Mouse (Mus musculus): ENCODE measurements around the gene Snx4. TPM values are rescaled to one million over a fixed set of nuclear protein-coding genes. Genes with fewer than 3 reads are reported as not detected.

Gene Snx4
- polyA plus RNA-seq, 1 experiment, result 22.9 TPM

GRCm38 (mm10) chr16:33244136-33244691 lies 7.0 kb upstream of the Snx4 start:
- peaks cover 26% of the 10 kb centered on the region for H3K4me1 ChIP-seq
- H3K27me3 ChIP-seq (replicated peaks), result no peaks in the 10 kb centered on the region
- no peak overlapping the region for H3K4me3 ChIP-seq (replicated peaks)
- H3K36me3 ChIP-seq (replicated peaks; ENCODE audit: low read length), result peaks cover 58% of the 10 kb centered on the region
- H3K9me3 ChIP-seq, result no peaks in the 10 kb centered on the region
- TF ChIP-seq FLI1 (IDR thresholded peaks at IDR 0.05; ENCODE audit: low read length) (no peak), GATA1 (IDR thresholded peaks at IDR 0.05; ENCODE audit: borderline replicate concordance, low read length) (no peak)

DNA sequence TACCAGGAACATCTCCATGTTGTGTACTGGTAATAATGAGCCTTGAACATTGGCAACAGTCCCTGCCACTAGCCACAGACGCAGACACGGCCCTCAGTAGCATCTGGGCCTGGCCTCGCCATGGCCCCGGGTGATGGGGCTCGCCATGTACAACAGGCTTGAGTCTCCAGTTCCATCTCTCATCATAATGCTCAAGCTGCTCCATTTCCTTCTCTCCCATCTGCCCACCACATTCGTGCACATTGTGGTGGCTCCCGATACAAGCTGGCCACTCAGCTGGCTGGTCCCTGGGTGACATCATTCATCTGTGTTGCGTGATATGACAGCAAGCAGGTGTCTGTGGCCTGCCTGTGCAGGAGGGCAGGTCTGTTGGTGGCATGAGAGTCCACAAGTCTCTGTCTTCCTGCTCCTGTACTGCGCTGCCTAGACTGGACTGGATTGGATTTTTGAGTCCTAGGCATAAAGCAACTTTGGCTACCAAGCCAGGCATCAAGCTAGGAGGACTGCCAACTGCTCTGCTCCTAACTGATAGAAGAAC lies 6.2 kb upstream of the Snx4 start:
- TF ChIP-seq FLI1 (IDR thresholded peaks at IDR 0.05; ENCODE audit: low read length) (no peak), GATA1 (IDR thresholded peaks at IDR 0.05; ENCODE audit: borderline replicate concordance, low read length) (no peak)
- Histone ChIP-seq H3K4me1 (peaks cover 18% of the 10 kb centered on the region), H3K9me3 (no peaks in the 10 kb centered on the region), H3K4me3 (replicated peaks) (peak overlapping the region; percentile 5), H3K36me3 (replicated peaks; ENCODE audit: low read length) (peaks cover 50% of the 10 kb centered on the region), H3K27me3 (replicated peaks) (no peaks in the 10 kb centered on the region)

GRCm38 (mm10) chr16:33246526-33246925 lies 4.7 kb upstream of the Snx4 start:
- TF ChIP-seq GATA1 (IDR thresholded peaks at IDR 0.05; ENCODE audit: borderline replicate concordance, low read length), result no peak
- no peak for TF ChIP-seq FLI1 (IDR thresholded peaks at IDR 0.05; ENCODE audit: low read length)
- no peaks in the 10 kb centered on the region for H3K9me3 ChIP-seq
- peaks cover 38% of the 10 kb centered on the region for H3K36me3 ChIP-seq (replicated peaks; ENCODE audit: low read length)
- H3K27me3 ChIP-seq (replicated peaks), result no peaks in the 10 kb centered on the region
- no peak overlapping the region for H3K4me3 ChIP-seq (replicated peaks)
- peaks cover 20% of the 10 kb centered on the region for H3K4me1 ChIP-seq

DNA sequence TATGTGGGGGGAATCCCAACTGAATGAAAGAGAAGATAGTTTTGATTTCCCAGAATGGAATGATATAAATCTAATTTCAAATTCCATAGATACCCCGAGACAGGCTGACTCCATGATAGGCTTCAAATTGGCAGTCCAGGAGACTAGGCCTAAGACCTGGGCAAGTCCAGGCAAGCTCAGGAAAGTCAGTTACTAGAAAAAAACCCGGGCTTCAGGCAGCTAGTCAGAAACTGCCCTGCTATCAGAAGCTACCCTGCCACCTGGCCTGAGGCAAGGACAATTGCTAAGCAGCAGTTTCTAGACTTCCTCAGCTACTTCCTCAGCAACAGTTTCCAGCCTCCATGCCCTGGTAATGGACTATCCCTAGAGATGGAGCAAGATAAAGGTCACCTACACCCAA lies 4.2 kb upstream of the Snx4 start:
- Histone ChIP-seq H3K4me3 (replicated peaks) (no peak overlapping the region), H3K9me3 (no peaks in the 10 kb centered on the region), H3K27me3 (replicated peaks) (no peaks in the 10 kb centered on the region), H3K4me1 (peaks cover 23% of the 10 kb centered on the region), H3K36me3 (replicated peaks; ENCODE audit: low read length) (peaks cover 33% of the 10 kb centered on the region)
- TF ChIP-seq GATA1 (IDR thresholded peaks at IDR 0.05; ENCODE audit: borderline replicate concordance, low read length), result no peak
- no peak for TF ChIP-seq FLI1 (IDR thresholded peaks at IDR 0.05; ENCODE audit: low read length)

- Histone ChIP-seq H3K4me1 (peaks cover 23% of the 10 kb centered on the region), H3K36me3 (replicated peaks; ENCODE audit: low read length) (peaks cover 5% of the 10 kb centered on the region), H3K9me3 (no peaks in the 10 kb centered on the region), H3K27me3 (replicated peaks) (no peaks in the 10 kb centered on the region), H3K4me3 (replicated peaks) (peak overlapping the region; percentile 99)
- TF ChIP-seq GATA1 (IDR thresholded peaks at IDR 0.05; ENCODE audit: borderline replicate concordance, low read length) (no peak), FLI1 (IDR thresholded peaks at IDR 0.05; ENCODE audit: low read length) (no peak)
Observed at GRCm38 (mm10) chr16:33250651-33251120, 556 bp upstream of the Snx4 start.

GRCm38 (mm10) chr16:33255601-33256000 lies 4.4 kb downstream of the Snx4 start:
- H3K4me3 ChIP-seq (replicated peaks), result no peak overlapping the region
- TF ChIP-seq GATA1 (IDR thresholded peaks at IDR 0.05; ENCODE audit: borderline replicate concordance, low read length), result no peak
- TF ChIP-seq FLI1 (IDR thresholded peaks at IDR 0.05; ENCODE audit: low read length), result no peak

GRCm38 (mm10) chr16:33258530-33258929 lies 7.3 kb downstream of the Snx4 start:
- no peak for TF ChIP-seq FLI1 (IDR thresholded peaks at IDR 0.05; ENCODE audit: low read length)
- Histone ChIP-seq H3K36me3 (replicated peaks; ENCODE audit: low read length) (peaks cover 3% of the 10 kb centered on the region), H3K4me3 (replicated peaks) (no peak overlapping the region)

More at GRCm38 (mm10) chr16:33255601-33256000, 4.4 kb downstream of the Snx4 start:
- peaks cover 33% of the 10 kb centered on the region for H3K4me1 ChIP-seq
- peaks cover 4% of the 10 kb centered on the region for H3K36me3 ChIP-seq (replicated peaks; ENCODE audit: low read length)
- H3K9me3 ChIP-seq, result no peaks in the 10 kb centered on the region
- H3K27me3 ChIP-seq (replicated peaks), result no peaks in the 10 kb centered on the region

GRCm38 (mm10) chr16:33259824-33260223 lies 8.6 kb downstream of the Snx4 start:
- Histone ChIP-seq H3K27me3 (replicated peaks) (no peaks in the 10 kb centered on the region), H3K4me3 (replicated peaks) (no peak overlapping the region), H3K9me3 (no peaks in the 10 kb centered on the region), H3K4me1 (peaks cover 36% of the 10 kb centered on the region), H3K36me3 (replicated peaks; ENCODE audit: low read length) (peaks cover 14% of the 10 kb centered on the region)
- TF ChIP-seq GATA1 (IDR thresholded peaks at IDR 0.05; ENCODE audit: borderline replicate concordance, low read length) (no peak), FLI1 (IDR thresholded peaks at IDR 0.05; ENCODE audit: low read length) (no peak)

More at GRCm38 (mm10) chr16:33258530-33258929, 7.3 kb downstream of the Snx4 start:
- Histone ChIP-seq H3K4me1 (peaks cover 39% of the 10 kb centered on the region), H3K27me3 (replicated peaks) (no peaks in the 10 kb centered on the region), H3K9me3 (no peaks in the 10 kb centered on the region)

GRCm38 (mm10) chr16:33260825-33261224 lies 9.6 kb downstream of the Snx4 start:
- Histone ChIP-seq H3K9me3 (no peaks in the 10 kb centered on the region), H3K4me3 (replicated peaks) (no peak overlapping the region), H3K27me3 (replicated peaks) (no peaks in the 10 kb centered on the region), H3K4me1 (peaks cover 36% of the 10 kb centered on the region), H3K36me3 (replicated peaks; ENCODE audit: low read length) (peaks cover 24% of the 10 kb centered on the region)
- TF ChIP-seq GATA1 (IDR thresholded peaks at IDR 0.05; ENCODE audit: borderline replicate concordance, low read length), result no peak
- TF ChIP-seq FLI1 (IDR thresholded peaks at IDR 0.05; ENCODE audit: low read length), result no peak

DNA sequence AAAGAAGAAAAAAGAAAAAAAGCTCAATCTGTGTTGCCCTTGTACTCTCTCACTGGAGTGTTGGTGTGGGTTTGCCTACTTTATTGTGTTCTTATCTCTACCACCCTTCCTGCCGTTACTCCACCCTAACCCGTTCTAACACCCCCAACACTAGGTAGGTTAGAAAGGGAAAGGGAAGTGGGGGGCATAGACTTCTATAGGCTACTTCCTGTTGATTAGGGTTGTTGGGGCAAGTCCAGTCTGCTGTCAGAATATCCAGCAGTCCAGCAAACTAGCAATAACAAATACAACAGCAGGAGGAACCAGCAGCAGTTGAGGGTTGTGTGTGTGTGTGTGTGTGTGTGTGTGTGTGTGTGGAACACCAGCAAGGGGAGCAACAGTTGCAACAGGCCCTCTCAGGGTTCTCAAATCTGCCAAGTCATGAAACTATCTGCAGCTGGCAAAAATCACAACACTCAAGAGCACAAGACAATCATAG lies 10.4 kb downstream of the Snx4 start:
- peak overlapping the region; percentile 42 for H3K4me3 ChIP-seq (replicated peaks)
- no peaks in the 10 kb centered on the region for H3K27me3 ChIP-seq (replicated peaks)
- TF ChIP-seq GATA1 (IDR thresholded peaks at IDR 0.05; ENCODE audit: borderline replicate concordance, low read length) (peak; percentile 42; the same call in 1 of the 3 replicates), FLI1 (IDR thresholded peaks at IDR 0.05; ENCODE audit: low read length) (no peak)
- no peaks in the 10 kb centered on the region for H3K9me3 ChIP-seq
- peaks cover 36% of the 10 kb centered on the region for H3K4me1 ChIP-seq
- peaks cover 32% of the 10 kb centered on the region for H3K36me3 ChIP-seq (replicated peaks; ENCODE audit: low read length)
